Mouse (Mus musculus): ENCODE measurements around the gene Slc29a1. TPM values are rescaled to one million over a fixed set of nuclear protein-coding genes. Genes with fewer than 3 reads are reported as not detected.

Gene Slc29a1
- polyA plus RNA-seq, 1 experiment = not detected

DNA sequence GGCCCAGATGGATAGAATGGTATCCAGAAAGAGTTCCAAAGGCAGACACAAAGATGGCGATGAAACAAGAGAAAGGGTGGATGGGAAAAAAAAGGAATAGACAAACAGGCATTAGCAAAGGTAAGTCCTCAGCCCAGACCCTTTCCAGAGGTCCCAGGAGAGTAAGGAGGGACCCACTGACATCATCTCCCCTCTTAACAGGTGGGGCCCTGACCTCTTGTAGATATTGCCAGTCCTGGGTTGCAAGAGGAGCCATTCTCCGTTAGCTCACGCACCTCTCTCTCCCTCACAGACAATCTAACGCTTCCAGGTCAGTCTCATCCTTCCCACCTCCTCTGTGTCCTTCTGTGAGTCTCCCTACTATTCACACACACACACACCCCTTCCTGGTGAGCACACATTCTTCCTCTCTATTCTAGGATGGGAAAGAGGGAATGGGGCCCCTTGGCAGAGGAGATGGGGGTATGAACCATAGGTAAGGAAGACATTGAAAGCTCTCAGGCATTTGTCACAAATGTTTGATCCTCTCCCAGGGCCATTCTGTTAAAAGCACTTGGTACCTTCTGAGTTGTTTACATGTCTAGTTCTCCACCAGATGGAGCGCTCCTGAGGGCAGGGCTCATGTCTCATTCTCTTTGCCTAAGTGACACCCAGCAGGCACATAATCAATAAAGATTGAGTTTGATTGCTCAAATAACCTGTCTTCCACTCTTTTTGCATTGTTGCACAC lies 51.8 kb downstream of the Slc29a1 start:
- H3K4me1 ChIP-seq (ENCODE audit: control insufficient read depth, insufficient read depth, low read length) = peaks cover 54% of the 10 kb centered on the region
- H3K27ac ChIP-seq (ENCODE audit: insufficient read depth, low read depth, low read length) = no peak overlapping the region
- no peak overlapping the region for H3K4me3 ChIP-seq (ENCODE audit: insufficient read depth, low read depth, low read length)
- TF ChIP-seq POLR2A (IDR thresholded peaks at IDR 0.05; ENCODE audit: insufficient read depth, low read depth, low read length) (no peak), CTCF (IDR thresholded peaks at IDR 0.05; ENCODE audit: insufficient read depth, low read depth, low read length) (no peak)
- WGBS = 88% methylated on average over 5 of the region's 5 CpGs

DNA sequence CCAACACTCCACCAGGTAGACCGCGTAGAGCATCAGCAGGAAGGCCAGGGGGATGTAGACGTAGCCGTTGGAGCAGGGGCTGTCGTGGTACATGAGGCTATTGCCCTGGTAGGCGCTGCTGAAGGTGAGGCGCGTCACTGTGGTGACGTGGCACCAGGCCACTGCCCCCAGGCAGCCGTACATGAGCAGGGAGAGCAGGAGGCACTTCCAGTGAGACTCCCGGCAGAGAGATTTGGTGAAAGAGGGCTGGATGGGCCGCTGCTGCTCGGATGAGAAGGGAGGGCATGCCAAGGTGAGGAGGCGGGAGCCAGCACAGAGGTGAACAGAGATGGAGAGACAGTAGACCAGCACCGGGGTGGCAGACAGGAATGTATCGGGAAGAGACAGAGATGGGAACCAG lies 52.5 kb downstream of the Slc29a1 start:
- 78% methylated on average over 16 of the region's 16 CpGs for WGBS
- TF ChIP-seq POLR2A (IDR thresholded peaks at IDR 0.05; ENCODE audit: insufficient read depth, low read depth, low read length) (no peak), CTCF (IDR thresholded peaks at IDR 0.05; ENCODE audit: insufficient read depth, low read depth, low read length) (no peak)
- Histone ChIP-seq H3K27ac (ENCODE audit: insufficient read depth, low read depth, low read length) (no peak overlapping the region), H3K4me1 (ENCODE audit: control insufficient read depth, insufficient read depth, low read length) (peaks cover 58% of the 10 kb centered on the region), H3K4me3 (ENCODE audit: insufficient read depth, low read depth, low read length) (no peak overlapping the region)

GRCm38 (mm10) chr17:45545278-45545961 lies 54.0 kb downstream of the Slc29a1 start:
- WGBS = 58% methylated on average over 74 of the region's 74 CpGs
- H3K4me1 ChIP-seq (ENCODE audit: control insufficient read depth, insufficient read depth, low read length) = peaks cover 60% of the 10 kb centered on the region
- H3K4me3 ChIP-seq (ENCODE audit: insufficient read depth, low read depth, low read length) = no peak overlapping the region
- TF ChIP-seq CTCF (IDR thresholded peaks at IDR 0.05; ENCODE audit: insufficient read depth, low read depth, low read length) = no peak
- no peak for TF ChIP-seq POLR2A (IDR thresholded peaks at IDR 0.05; ENCODE audit: insufficient read depth, low read depth, low read length)
- no peak overlapping the region for H3K27ac ChIP-seq (ENCODE audit: insufficient read depth, low read depth, low read length)

GRCm38 (mm10) chr17:45544873-45545277 lies 54.5 kb downstream of the Slc29a1 start:
- Histone ChIP-seq H3K4me1 (ENCODE audit: control insufficient read depth, insufficient read depth, low read length) (peaks cover 55% of the 10 kb centered on the region), H3K4me3 (ENCODE audit: insufficient read depth, low read depth, low read length) (no peak overlapping the region), H3K27ac (ENCODE audit: insufficient read depth, low read depth, low read length) (no peak overlapping the region)
- 44% methylated on average over 46 of the region's 46 CpGs for WGBS
- no peak for TF ChIP-seq POLR2A (IDR thresholded peaks at IDR 0.05; ENCODE audit: insufficient read depth, low read depth, low read length)
- TF ChIP-seq CTCF (IDR thresholded peaks at IDR 0.05; ENCODE audit: insufficient read depth, low read depth, low read length) = no peak

DNA sequence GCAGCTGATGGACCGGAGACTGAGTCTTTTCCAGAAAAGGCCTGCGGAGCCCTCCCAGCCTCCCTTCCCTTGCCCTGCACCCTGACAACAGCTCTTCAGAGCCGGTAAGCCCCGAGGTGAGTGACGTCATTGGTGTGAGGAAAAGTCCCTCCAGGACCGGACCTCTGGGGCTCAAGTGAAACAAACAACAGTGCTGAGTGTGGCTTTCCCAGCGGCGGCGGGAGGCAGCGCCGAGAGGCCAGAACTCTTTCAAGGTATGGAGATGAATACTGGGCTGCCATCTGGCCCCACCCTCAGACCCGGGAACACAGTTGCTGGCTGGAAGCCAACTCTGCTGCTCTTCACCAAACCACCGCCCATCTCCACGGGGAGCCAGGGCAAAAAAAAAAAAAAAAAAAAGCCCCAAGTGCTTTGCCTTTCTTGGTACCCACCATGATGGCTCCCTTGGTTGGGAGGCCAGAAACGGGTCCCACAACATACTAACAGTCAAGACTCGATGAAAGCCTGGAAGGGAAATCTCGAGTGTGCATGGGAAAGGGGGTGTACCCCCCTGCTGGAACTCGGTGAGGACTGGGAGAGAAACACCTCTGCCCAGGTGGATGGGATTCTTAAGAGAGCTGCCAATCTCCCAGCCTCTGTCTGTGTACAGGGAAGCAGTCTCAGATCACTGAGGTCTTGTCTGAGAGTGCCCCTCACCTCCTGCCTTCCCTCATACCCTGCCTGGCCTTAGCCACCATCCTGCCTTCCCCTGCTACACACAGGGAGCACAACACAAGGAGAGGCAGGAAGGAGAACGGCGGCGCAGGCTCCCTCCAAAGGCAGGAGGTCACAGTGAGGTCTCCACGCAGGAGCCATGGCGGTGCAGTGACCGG lies 55.2 kb downstream of the Slc29a1 start:
- Histone ChIP-seq H3K4me3 (ENCODE audit: insufficient read depth, low read depth, low read length) (no peak overlapping the region), H3K4me1 (ENCODE audit: control insufficient read depth, insufficient read depth, low read length) (peaks cover 52% of the 10 kb centered on the region), H3K27ac (ENCODE audit: insufficient read depth, low read depth, low read length) (no peak overlapping the region)
- WGBS = 24% methylated on average over 24 of the region's 24 CpGs
- no peak for TF ChIP-seq POLR2A (IDR thresholded peaks at IDR 0.05; ENCODE audit: insufficient read depth, low read depth, low read length)
- TF ChIP-seq CTCF (IDR thresholded peaks at IDR 0.05; ENCODE audit: insufficient read depth, low read depth, low read length) = no peak

DNA sequence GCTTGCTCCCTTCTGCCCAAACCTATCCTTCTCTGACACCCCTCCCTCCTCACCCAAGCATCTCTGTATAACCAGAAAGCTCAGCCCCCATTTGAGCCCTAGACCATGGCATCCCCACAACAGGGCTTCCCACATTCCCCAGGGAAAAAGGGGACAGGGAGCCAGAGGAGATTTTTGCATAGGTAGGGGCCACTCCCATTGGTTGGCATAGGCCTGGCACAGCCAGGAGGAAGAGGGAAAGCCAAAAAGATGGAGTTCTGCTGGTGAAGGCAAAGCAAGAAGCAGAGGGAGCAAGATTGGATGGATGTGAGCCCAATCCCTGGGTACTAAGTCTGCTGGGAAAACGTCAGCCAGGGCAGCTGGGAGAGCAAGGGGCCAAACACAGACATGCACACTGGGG lies 56.3 kb downstream of the Slc29a1 start:
- 53% methylated on average over 1 of the region's 1 CpGs for WGBS
- no peak overlapping the region for H3K4me3 ChIP-seq (ENCODE audit: insufficient read depth, low read depth, low read length)
- H3K4me1 ChIP-seq (ENCODE audit: control insufficient read depth, insufficient read depth, low read length) = peaks cover 50% of the 10 kb centered on the region
- 0 out of 2 replicates have a peak, but pooled peaks have one; percentile 25 for TF ChIP-seq POLR2A (IDR thresholded peaks at IDR 0.05; ENCODE audit: insufficient read depth, low read depth, low read length)
- TF ChIP-seq CTCF (IDR thresholded peaks at IDR 0.05; ENCODE audit: insufficient read depth, low read depth, low read length) = no peak
- H3K27ac ChIP-seq (ENCODE audit: insufficient read depth, low read depth, low read length) = peak overlapping the region; percentile 32; the same call in 1 of the 2 replicates

- Histone ChIP-seq H3K27ac (ENCODE audit: insufficient read depth, low read depth, low read length) (peak overlapping the region; percentile 32; the same call in 1 of the 2 replicates), H3K4me1 (ENCODE audit: control insufficient read depth, insufficient read depth, low read length) (peaks cover 50% of the 10 kb centered on the region), H3K4me3 (ENCODE audit: insufficient read depth, low read depth, low read length) (no peak overlapping the region)
- TF ChIP-seq CTCF (IDR thresholded peaks at IDR 0.05; ENCODE audit: insufficient read depth, low read depth, low read length) (no peak), POLR2A (IDR thresholded peaks at IDR 0.05; ENCODE audit: insufficient read depth, low read depth, low read length) (no peak)
- WGBS = 27% methylated on average over 2 of the region's 2 CpGs
These were observed 56.7 kb downstream of the Slc29a1 start for GRCm38 (mm10) chr17:45542705-45543104.

DNA sequence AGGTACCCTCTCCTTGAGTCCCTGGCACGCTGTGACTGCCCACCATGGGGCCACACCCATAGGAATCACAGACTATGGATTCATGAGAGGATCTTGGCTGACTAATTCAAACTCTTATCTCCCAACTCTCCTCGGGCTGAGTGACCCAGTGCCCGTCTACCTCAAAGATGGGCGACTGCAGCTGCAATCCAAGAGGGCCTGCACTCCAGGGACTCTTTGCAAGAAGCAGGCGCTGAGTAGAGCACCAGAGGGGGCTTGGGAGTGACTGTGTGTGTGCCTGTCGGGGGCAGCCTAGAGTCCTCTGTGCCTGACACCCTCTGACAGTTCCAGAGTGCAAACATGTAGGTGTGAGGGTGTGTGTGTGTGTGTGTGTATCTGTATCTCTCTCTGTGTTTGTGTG lies 57.3 kb downstream of the Slc29a1 start:
- no peak overlapping the region for H3K27ac ChIP-seq (ENCODE audit: insufficient read depth, low read depth, low read length)
- 25% methylated on average over 6 of the region's 6 CpGs for WGBS
- TF ChIP-seq CTCF (IDR thresholded peaks at IDR 0.05; ENCODE audit: insufficient read depth, low read depth, low read length) (no peak), POLR2A (IDR thresholded peaks at IDR 0.05; ENCODE audit: insufficient read depth, low read depth, low read length) (no peak)

More for the DNA sequence above, 57.3 kb downstream of the Slc29a1 start:
- Histone ChIP-seq H3K4me1 (ENCODE audit: control insufficient read depth, insufficient read depth, low read length) (peaks cover 47% of the 10 kb centered on the region), H3K4me3 (ENCODE audit: insufficient read depth, low read depth, low read length) (no peak overlapping the region)
